Mouse (Mus musculus): Measurements from ENCODE around the gene H2-Oa.
"Not testable (repeated sequence)": the region's sequence is repeated elsewhere in the genome, so short reads cannot be mapped to it uniquely, and the experiment has no call there.

Gene H2-Oa

GRCm38 (mm10) chr17:34143461-34143860 is 51.3 kb downstream of the H2-Oa start:
- DNase-seq (ENCODE audit: low spot score) = no peak

- not testable (repeated sequence) for DNase-seq (ENCODE audit: low spot score)
Observed at GRCm38 (mm10) chr17:34144221-34144620, 52.1 kb downstream of the H2-Oa start.
